Mouse (Mus musculus) ZHBTc4 (cell line): ENCODE data around the gene Nps.
"Not testable (repeated sequence)": the region's sequence is repeated elsewhere in the genome, so short reads cannot be mapped to it uniquely, and the experiment has no call there.

Source experiments
- DNase-seq: peaks from one replicate; pipeline ENCODE4 v3.0.0-alpha.2; 2011; ENCODE audit warnings: low read depth, low spot score

Gene Nps

DNA sequence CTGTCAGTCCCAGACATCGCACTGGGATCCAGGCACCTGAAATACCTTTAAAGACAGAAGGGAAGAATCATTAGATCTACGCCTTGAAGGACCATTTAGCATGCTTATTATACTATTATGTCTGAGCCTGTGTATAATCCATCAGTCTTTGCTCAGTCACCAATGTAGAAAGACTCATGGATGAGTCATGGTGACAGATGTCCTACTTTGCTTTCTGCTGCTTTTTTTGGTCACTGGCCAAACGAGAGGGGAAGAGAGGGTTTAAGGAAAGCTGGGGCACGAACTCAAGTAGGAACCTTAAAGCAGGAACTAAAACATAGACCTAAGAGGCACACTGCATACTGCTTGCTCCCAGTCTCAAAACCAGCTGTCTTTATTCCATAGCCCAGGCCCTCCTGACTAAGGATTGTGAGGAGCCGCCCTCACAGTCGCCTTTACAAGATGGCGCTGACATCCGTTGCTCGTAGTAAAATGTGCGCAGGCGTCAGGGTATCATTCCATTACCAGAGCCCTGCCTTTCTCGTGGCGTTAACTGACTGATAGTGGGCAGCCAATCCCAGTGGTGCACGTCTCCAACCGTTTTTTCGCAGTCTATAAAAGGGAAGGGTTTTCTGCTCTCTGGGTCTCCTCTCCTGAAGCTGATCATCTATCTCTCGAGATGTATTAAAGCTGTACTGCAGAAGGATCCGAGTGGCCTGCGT is at the start of gene Nps:
Nps (plus strand) TSS at position 651 of the 701 bp plus-strand sequence.
- not testable (repeated sequence) for DNase-seq

- no peak for DNase-seq
Observed at GRCm38 (mm10) chr7:135208947-135209567, 49.4 kb upstream of the Nps start.

GRCm38 (mm10) chr7:135210296-135210695 is 48.2 kb upstream of the Nps start:
- no peak for DNase-seq

GRCm38 (mm10) chr7:135210831-135211230 is 47.7 kb upstream of the Nps start:
- no peak for DNase-seq

- DNase-seq: no peak
Observed at GRCm38 (mm10) chr7:135212505-135212904, 46.0 kb upstream of the Nps start.

DNA sequence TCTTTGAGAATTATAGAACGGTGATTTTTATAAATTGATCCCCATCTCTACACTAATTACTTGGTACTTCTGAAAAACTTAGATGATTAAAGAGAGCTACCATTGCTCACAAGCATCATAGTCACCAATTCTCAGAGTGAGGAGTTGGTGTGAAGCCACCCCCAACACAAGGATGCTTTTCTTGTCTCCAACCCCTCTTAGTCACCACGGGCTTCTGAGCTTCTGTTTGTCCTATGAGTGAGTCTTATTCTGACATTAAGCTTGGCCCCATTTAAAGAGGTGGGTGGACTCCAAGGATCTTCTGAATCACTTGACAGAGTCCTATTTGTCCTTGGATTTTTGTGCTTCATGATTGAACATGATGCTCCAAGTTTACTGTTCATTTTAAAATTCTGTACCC is 37.0 kb upstream of the Nps start:
- DNase-seq: no peak

- no peak for DNase-seq
Observed at GRCm38 (mm10) chr7:135226021-135226420, 32.5 kb upstream of the Nps start.

GRCm38 (mm10) chr7:135237152-135237551 is 21.4 kb upstream of the Nps start:
- no peak for DNase-seq

DNA sequence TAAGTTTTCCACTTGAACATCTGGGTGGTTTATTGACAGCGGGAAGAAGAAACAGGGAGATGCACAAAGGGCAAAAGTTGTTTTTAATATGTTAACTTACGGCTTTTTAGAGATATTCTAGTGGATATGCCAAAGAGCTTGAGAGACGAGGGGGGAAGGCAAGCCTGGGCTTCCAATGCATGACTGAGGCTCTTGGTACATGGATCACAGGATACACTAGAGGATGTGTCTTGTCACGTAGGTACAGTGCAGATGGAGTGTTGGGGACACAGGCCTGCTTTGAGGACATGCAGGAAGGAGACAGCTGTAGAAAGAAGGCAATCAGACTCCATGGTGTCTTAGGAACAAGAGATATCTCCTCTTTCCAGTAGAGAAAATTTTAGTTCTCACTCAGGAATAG is 19.1 kb upstream of the Nps start:
- DNase-seq: no peak

GRCm38 (mm10) chr7:135240006-135240405 is 18.5 kb upstream of the Nps start:
- DNase-seq: no peak

DNA sequence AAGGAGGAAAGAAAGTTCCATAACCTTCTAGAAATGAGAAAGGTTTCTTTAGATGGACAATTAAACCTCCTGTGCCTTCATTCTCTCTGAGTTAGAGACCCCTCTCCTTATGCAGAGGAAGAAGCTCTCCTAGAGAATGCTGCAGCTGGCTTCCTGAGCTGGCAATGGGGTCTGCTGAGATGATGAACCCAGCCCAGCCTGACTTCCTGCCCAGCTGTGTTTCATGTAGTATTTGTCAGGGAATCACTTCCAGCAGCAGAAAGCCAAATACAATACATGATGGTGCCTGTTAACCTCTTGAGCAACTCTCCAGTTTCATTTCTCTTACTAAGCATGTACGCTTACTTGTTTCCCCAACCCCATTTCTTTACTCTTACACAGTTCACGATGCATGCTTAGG is 17.9 kb upstream of the Nps start:
- DNase-seq: no peak

DNA sequence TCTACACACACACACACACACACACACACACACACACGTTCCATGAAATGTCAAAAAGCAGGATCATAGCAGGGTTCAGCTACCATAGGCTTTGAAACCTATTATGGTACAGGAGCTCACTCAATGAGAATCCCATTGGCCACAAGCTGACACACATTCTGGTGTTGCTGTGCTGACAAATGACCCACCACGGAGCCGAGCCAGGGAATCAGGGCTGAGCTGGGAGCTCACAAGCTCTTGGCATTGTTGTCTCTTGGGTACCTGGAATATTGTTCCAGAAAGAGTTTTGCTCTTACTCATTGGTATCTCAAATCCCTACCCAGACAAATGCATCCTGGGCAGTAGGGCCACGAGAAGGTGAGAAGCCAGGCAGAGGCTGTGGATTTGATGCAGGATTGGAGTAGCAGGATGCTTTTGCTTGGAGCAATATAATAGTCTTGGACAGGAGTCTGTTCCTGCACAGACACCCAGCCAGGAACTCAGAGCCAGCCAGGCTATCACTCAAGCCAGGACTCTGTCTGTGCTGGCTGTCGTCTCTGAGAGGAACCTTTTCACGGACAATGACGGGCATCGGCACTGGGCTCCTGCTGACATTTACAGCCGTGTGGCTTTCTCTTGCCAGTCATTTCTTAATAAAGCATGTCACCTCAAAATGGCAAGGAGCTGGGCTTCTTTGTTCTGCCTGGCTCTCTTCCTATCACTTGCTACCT is 14.2 kb upstream of the Nps start:
- no peak for DNase-seq

- no peak for DNase-seq
Observed at GRCm38 (mm10) chr7:135246386-135246785, 12.1 kb upstream of the Nps start.

- DNase-seq: no peak
Observed at GRCm38 (mm10) chr7:135253249-135253648, 5.3 kb upstream of the Nps start.

- DNase-seq: no peak
Observed at GRCm38 (mm10) chr7:135254423-135254822, 4.1 kb upstream of the Nps start.

DNA sequence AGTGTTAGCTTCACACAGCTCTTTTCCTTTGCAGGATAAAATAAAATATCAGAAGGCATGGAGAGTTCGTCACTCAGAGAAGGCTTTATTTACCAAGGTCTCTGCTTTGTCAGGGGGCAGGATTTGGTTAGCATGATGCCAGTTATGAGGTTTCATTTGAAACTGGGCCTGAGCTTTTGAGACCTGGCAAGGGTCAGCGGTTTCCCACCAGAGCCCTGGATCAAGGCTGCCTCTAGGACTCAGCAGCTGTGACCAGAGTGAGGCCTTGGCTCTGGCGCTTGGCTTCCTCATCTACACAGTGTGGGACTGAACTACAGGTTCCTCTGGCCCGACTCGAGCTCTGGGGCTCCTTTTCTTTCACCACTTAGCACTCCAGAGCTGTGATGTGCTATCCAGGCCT is 12.5 kb downstream of the Nps start:
- no peak for DNase-seq

DNA sequence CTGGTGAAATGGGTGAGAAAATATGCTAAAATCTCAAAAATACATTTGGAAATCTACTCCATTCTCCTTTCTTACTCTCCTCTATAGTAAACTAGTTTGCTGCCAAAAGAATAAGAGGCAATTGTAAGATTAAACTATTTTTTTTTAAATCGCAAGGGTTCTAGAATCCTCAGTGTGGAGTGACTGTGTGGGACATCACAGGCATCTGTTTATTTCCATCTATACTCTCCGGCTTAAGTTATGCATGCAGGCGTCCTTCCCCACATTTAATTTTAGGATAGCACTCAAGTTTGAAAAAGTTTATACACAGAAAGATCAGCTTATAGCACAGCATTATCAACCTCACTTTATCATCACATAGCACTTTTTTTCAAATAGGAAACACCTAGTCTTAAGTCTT is 24.7 kb downstream of the Nps start:
- no peak for DNase-seq

GRCm38 (mm10) chr7:135289976-135290375 is 31.5 kb downstream of the Nps start:
- DNase-seq: no peak

GRCm38 (mm10) chr7:135291646-135292236 is 33.2 kb downstream of the Nps start:
- no peak for DNase-seq

DNA sequence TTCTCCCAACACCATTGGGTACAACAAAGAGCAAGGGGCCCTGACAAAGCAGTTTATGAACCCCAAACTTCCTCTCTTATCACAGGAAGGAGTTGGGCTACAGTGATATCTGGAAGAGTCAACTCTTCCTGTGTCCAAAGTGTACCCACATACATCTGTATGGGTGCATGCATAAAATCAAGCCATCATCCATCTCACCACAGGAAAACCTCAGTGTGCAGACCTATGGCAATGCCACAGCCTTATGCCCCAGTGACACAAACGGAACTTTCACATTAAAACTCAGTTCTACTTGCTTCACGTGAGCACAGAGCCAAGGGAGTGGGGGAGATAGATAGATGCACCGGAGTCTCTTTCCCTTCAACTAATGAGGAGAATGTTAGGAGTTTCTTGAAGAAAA is 36.0 kb downstream of the Nps start:
- DNase-seq: no peak

- DNase-seq: no peak
Observed at GRCm38 (mm10) chr7:135304496-135304895, 46.0 kb downstream of the Nps start.
